8 mouse cellular contexts compared by ENCODE assay signal in genomic region chr10:54075441-54076010, GRCm38 (mm10). TPM values are rescaled to one million over a fixed set of nuclear protein-coding genes. Genes with fewer than 3 reads are reported as not detected.
DNase-seq lines count a peak whose midpoint lies in the region; ATAC-seq and TF ChIP-seq lines count a peak whose summit lies in the region.

No protein-coding gene starts in this region.

- TF ChIP-seq POLR2A in cortical plate, adult 2 months (IDR thresholded peaks at IDR 0.05; ENCODE audit: extremely low read depth, insufficient read depth, low read length): peak; percentile 68; the same call in 1 of the 2 replicates

- ATAC-seq in hindbrain, postnatal 0 days: peak; percentile 97

- no peaks in the 10 kb centered on the region for H3K9me3 ChIP-seq in hindbrain, postnatal 0 days (ENCODE audit: low read length)

- H3K4me1 ChIP-seq in cortical plate, adult 2 months (ENCODE audit: control insufficient read depth, insufficient read depth, low read length): peaks cover 2% of the 10 kb centered on the region; the same call in 1 of the 2 replicates
- H3K4me1 ChIP-seq in hindbrain, postnatal 0 days (ENCODE audit: insufficient read depth, low read length): no peaks in the 10 kb centered on the region

- H3K79me2 ChIP-seq in macrophage (ENCODE audit: inconsistent target): peaks cover 46% of the 10 kb centered on the region

- H3K36me3 ChIP-seq in hindbrain, postnatal 0 days (ENCODE audit: insufficient read depth, low read length): no peaks in the 10 kb centered on the region
- no peaks in the 10 kb centered on the region for H3K36me3 ChIP-seq in macrophage (ENCODE audit: inconsistent target)

- no peak for TF ChIP-seq CTCF in cortical plate, adult 2 months (IDR thresholded peaks at IDR 0.05; ENCODE audit: extremely low read depth, insufficient read depth, low read length)
- no peak for TF ChIP-seq CTCF in gastrocnemius, adult 2 months (IDR thresholded peaks at IDR 0.05)
- no peak for TF ChIP-seq CTCF in hindbrain, postnatal 0 days (IDR thresholded peaks at IDR 0.05; ENCODE audit: low read depth)
- no peak for TF ChIP-seq CTCF in left cerebral cortex, adult 2 months (IDR thresholded peaks at IDR 0.05)

- peak overlapping the region; percentile 65 for H3K4me3 ChIP-seq in cortical plate, adult 2 months (ENCODE audit: insufficient read depth, low read length)
- H3K4me3 ChIP-seq in gastrocnemius, adult 2 months: peak overlapping the region; percentile 85
- H3K4me3 ChIP-seq in hindbrain, postnatal 0 days (ENCODE audit: low read length): peak overlapping the region; percentile 80
- peak overlapping the region; percentile 82 for H3K4me3 ChIP-seq in left cerebral cortex, adult 2 months
- peak overlapping the region; percentile 64 for H3K4me3 ChIP-seq in macrophage (ENCODE audit: inconsistent target)

- peak overlapping the region; percentile 62 for H3K9ac ChIP-seq in hindbrain, postnatal 0 days (replicated peaks; ENCODE audit: low read length)

- WGBS in hindbrain, postnatal 0 days: 0% methylated on average over 62 of the region's 68 CpGs
- 0% methylated on average over 62 of the region's 68 CpGs for WGBS in macrophage (ENCODE audit: missing documents)

- intact Hi-C loops in gastrocnemius, adult 2 months (cut with DNase I): loop anchor here (10.0 kb wide), 1 partner anchor 201 kb away; no protein-coding TSS in a partner anchor
- intact Hi-C loops in left cerebral cortex, adult 2 months (cut with DNase I): loop anchor here (5.0 to 10.0 kb wide), 4 partner anchors 213 to 1909 kb away; no protein-coding TSS in a partner anchor

- peak overlapping the region; percentile 99 for H3K4me2 ChIP-seq in hindbrain, postnatal 0 days (ENCODE audit: low read depth, low read length)

- peak overlapping the region; percentile 70 for H3K27ac ChIP-seq in cortical plate, adult 2 months (ENCODE audit: insufficient read depth, low read length)
- peak overlapping the region; percentile 88 for H3K27ac ChIP-seq in gastrocnemius, adult 2 months
- peak overlapping the region; percentile 36; the same call in 1 of the 2 replicates for H3K27ac ChIP-seq in hindbrain, postnatal 0 days
- H3K27ac ChIP-seq in left cerebral cortex, adult 2 months: peak overlapping the region; percentile 63
- peak overlapping the region; percentile 73 for H3K27ac ChIP-seq in macrophage

- peak; percentile 74 for DNase-seq in adipocyte (ENCODE audit: low spot score)
- DNase-seq in gastrocnemius, adult 2 months: peak; percentile 96
- DNase-seq in hindbrain, postnatal 0 days (ENCODE audit: low spot score): peak; percentile 91
- peak; percentile 90 for DNase-seq in left cerebral cortex, adult 2 months (ENCODE audit: extremely low spot score in 1 of 2, low spot score in 2 of 2)
- DNase-seq in retina, postnatal 7 days (ENCODE audit: low read depth, low spot score): peak; percentile 43
- peak; percentile 98 to 99 for DNase-seq in urinary bladder, adult 18-20 months (ENCODE audit: low spot score in 2 of 2)

- H3K27me3 ChIP-seq in hindbrain, postnatal 0 days (ENCODE audit: insufficient read depth, low read length): no peaks in the 10 kb centered on the region

RNA-seq across cellular contexts. Expression of gene Man1a, which starts 0.9 kb away (rescaled TPM):
- polyA plus RNA-seq in cortical plate, adult 2 months (2012; rRNA removed): 14.5 and 14.6 TPM in 2 replicates
- 10 to 100 TPM in 1 of 2 experiments, 1 to 10 TPM in 1; 8.4 to 10.4 TPM for total RNA-seq in gastrocnemius, adult 2 months (2021)
- 15.1 and 16.1 TPM in 2 replicates for total RNA-seq in hindbrain, postnatal 0 days (2014; rRNA removed)
- polyA plus RNA-seq in hindbrain, postnatal 0 days (2015; fragmentation: Nextera tagmentation; extraction: Ambion mirVana): 4.2 and 4.3 TPM in 2 replicates
- 10 to 100 TPM; 24.8 to 27.3 TPM for total RNA-seq in left cerebral cortex, adult 2 months (2021)
- total RNA-seq in macrophage (2018; cell fraction: chromatin; rRNA removed): 100 to 1,000 TPM in 25 of 26 experiments, 10 to 100 TPM in 1; 89.6 to 892 (median 168) TPM
- total RNA-seq in macrophage (2018; cell fraction: cytosol; rRNA removed): 100 to 1,000 TPM in 11 of 26 experiments, 10 to 100 TPM in 15; 39.7 to 175 (median 78.7) TPM
- total RNA-seq in macrophage (2018; cell fraction: nucleus; rRNA removed): 100 to 1,000 TPM; 112 to 558 (median 184) TPM
- polyA plus RNA-seq in macrophage (2018): 78.0 to 86.5 TPM (median 79.4 TPM) in 3 replicates

Comparison
In these comparisons a context has a peak if more than half of its experiments do, and no peak if none do; other contexts are left out.
1. Peak in every context shown above with its lines: DNase-seq, ATAC-seq, H3K4me3 ChIP-seq and H3K27ac ChIP-seq.
2. DNase-seq: peak in every context shown above with its lines; median percentile 98 in urinary bladder, adult 18-20 months; 96 in gastrocnemius, adult 2 months; 91 in hindbrain, postnatal 0 days; 90 in left cerebral cortex, adult 2 months; 74 in adipocyte; 43 in retina, postnatal 7 days.
3. H3K27ac ChIP-seq: peak in every context shown above with its lines; median percentile 88 in gastrocnemius, adult 2 months; 73 in macrophage; 70 in cortical plate, adult 2 months; 63 in left cerebral cortex, adult 2 months; 36 in hindbrain, postnatal 0 days.